Mouse (Mus musculus) gastrocnemius, postnatal 36 days (tissue): ENCODE measurements around the gene Gm49721. TPM values are rescaled to one million over a fixed set of nuclear protein-coding genes. Genes with fewer than 3 reads are reported as not detected.
"Not testable (repeated sequence)": the region's sequence is repeated elsewhere in the genome, so short reads cannot be mapped to it uniquely, and the experiment has no call there.

Source experiments
- DNase-seq, 2 experiments: peaks; one replicate each; pipeline ENCODE4 v3.0.0; 2022
- intact Hi-C: fragments of 180-260 bp; cut with DNase I; formaldehyde crosslinking; loops from one replicate; pipeline ENCODE4 v1.15.1; 2025
- total RNA-seq, 2 experiments: library from RNA; stranded (reverse); gene quantifications; 2 replicates each; pipeline ENCODE4 v1.2.3; 2021

Gm49721 gene
- total RNA-seq, 2 experiments from 2014 or later = not detected

DNA sequence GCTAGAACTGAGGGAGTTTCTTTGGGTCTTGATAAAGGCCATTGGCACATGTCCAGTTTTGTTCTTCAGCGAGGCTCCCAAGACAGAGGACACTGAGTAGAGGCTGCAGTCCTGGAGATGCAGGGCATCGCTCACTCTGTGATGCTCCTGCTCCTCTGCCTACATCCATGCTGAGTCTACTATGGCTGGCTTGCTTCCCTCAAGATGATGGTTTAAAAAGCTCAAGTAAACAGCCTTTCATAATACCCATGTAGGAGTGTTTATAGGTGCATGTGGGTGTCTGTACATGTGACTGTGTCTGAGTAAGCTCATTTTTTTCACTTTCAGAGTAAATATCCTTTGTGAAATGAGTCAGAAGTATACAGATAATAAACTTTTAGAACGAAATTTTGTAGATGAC, 3.7 kb upstream of the Gm49721 start:
- intact Hi-C loops = not testable (repeated sequence)

DNA sequence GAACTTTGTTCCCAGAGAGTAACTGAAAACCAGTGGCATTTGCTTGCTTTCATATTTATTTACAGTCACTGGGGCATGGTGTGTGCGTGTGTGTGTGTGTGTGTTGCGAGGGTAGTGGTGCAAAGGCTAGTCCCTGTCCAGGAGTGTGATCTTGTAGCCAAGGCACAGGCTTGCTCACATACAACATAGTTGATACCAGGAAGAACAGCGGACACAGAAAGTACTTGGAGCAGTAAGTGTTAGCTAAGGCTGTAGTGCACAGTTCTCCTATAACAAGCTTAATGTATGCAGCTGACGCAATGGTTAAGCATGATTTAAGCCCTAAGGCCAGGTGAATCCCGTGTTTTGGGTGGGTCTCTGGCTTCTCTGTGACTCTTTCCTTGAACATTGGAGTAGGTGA, 676 bp downstream of the Gm49721 start:
- intact Hi-C loops, DNase-seq: not testable (repeated sequence)

More for the DNA sequence above, 3.7 kb upstream of the Gm49721 start:
- DNase-seq = not testable (repeated sequence)

DNA sequence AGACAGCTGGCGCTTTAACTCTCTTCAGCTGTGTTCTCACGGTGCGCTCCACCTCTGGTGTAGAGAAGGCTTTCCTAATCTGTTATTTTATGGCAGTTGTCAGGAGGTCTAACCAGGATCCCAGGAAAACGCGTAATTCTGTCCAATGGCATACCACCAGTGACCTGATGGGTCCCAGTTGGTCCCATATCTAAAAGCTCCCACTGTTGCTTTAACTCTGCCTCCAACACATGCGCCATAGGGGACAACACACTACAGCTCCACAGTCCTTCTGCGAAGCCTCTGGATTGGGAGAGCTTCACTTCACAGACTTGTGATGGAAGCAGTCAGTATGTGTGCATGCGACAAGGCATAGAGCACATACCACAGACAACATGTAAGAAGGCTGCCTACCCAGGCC, 1.4 kb downstream of the Gm49721 start:
- intact Hi-C loops, DNase-seq: not testable (repeated sequence)

DNA sequence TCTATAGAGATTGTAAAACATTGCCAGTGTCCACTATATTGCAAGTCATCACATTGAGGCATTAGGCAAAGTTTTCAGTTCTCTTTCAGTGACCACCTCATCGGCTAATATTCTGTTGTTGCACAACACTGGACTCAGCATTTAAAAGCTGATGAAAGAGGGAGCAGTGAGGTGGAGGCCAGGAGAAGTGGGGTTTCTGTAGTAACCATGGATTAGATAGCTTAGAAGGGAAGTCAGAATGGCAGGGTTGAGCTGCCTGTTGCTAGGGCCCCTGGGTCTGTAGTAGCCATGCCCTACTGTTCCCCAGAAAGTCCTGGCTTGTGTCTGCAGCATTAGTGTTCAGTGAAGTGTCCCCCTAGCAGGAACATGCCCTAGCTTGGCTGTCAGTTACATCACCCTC, 7.4 kb downstream of the Gm49721 start:
- intact Hi-C loops, DNase-seq: not testable (repeated sequence)

DNA sequence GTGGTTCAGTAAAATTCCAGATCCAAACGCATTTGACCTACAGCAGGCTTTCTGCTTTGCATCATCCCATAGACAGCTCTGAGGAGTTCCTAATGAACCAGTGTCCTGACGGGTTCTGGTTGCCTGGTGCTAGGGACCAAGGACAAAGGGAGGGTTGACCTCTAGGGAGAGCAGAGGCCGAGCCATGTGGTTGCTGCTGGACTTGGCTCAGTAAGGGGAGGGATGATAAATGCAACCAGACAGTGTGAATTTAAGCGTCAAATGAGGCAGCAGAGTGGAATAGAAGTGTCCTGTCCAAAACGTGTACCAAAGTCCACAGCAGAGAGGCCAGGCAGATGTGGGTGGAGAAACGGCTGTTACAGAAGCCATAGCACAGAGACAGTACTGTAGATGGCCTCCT, 16.8 kb downstream of the Gm49721 start:
- intact Hi-C loops, DNase-seq: not testable (repeated sequence)

DNA sequence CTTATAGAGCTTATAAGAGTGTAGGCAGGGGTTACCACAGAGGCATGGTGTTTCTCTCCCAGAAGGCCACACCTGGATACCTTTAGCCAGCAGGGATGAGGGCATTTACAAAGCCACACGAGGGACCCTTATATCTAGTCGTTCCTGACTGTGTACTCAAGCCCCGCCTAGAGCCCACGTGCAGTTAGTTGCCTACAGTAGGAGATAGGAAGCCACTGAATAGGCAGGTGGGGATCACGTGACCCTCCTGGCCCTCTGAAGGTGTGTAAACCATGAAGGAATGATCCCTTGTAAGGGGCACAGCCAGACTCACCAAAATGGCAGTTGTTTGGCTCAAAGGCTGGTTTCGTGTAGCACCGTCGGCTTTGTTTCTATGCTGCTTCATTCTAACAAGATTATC, 18.1 kb downstream of the Gm49721 start:
- intact Hi-C loops, DNase-seq: not testable (repeated sequence)

DNA sequence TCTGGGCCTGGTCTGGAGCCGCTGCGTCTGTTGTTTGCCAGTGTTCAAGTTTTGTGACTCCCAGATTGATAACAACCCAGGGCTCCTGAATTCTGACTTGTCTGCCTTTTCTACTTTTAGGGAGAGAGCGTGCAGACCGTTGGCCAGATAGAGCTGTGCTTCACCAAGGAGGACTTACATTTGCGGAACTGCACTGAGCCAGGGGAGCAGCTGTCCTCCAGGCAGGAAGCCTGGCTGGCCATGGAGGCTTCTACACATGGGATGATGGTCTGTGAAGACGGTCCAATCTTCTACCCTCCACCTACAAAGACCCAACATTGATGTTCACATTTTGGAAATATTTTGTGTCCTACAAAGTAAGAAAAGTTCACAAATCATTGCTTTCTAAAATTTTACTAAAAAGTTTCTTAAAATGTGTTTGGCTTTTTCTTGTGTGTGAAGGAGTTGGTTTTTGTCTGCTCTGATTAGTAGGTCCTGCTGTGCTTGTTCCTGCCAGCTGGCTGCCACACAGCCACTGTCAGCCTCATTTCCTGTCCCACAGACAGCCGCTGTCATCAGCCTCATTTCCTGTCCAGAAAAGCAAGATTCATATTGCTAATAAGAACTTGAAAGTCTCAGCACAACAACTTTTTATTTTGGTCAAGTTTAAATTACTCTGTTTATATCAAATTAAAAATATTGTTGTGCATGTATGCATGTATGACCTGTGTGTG, 19.2 kb downstream of the Gm49721 start:
- intact Hi-C loops, DNase-seq: not testable (repeated sequence)

DNA sequence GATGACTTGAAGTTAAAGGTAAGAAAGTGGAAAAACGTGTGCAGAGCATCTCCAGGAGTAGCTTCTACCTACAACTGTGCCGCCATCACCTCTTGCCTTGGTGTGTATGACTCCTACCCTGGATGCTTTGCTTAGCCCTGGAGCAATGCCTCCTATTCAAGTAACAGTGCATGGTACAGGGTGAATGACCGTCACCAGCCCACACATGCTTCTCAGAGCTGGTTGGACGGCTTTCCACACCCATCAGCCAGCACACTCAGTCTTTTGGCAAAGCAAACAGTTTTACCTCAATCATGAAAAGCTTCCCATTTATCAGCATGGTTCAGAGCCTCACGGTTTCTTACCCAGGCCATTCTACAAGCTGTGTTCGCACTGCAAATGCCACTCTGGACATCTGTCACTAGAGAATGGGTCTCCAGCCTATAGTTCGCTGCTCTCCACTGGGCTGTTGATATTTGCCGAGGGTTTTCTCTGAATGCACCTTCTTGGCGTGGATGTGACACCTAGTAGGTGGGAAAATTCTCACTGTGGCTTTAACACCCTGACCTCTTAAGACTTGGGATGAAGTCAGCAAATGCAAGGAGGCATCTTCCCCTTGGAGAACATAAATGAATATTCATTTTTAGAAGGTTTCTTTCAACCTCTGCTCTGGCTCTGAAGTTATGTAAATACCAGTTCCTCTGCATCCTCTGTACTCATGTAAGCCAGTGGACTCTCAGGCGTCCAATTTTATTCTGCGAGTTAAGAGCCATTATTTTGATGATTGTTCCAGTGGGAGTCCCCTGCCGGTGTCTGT, 23.3 kb downstream of the Gm49721 start:
- DNase-seq, intact Hi-C loops: not testable (repeated sequence)

DNA sequence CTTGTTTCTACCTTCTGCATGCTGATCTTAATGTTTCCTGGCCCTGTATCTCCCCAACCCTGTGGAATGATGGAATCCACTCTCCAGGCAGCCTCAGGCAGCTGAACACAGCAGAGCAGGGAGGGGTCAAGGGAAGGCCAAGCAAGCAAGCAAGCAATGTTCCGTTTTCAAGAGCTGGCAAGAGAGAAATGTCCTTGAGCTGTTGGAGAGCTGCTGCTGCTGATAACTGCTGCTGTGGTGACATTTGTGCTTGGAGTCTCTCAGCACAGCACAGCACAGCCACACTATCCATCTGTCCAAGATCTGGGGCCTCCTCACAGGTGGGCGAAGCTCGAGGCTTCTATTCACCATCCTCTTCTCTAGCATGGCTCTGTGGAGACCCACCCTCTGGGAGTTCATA, 24.7 kb downstream of the Gm49721 start:
- DNase-seq, intact Hi-C loops: not testable (repeated sequence)

DNA sequence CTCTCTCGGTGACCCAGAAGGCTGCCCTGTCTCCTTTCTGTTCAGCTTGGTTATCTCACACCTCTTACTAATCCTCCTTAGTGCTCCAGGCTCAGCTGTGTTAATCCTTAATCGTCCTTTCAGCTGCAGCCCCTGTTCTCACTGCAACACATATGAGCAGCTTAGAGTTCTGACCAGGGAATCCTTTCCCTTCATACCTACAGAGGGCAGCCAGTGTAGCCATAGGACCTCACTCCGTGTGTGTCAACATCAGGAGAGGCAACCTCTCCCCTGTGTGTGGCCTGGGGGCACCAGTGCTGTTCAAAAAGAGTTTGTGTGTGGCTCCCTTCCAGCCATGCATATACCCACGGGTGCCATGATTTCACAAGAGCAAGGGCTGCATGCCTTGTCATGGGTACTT, 26.9 kb downstream of the Gm49721 start:
- DNase-seq, intact Hi-C loops: not testable (repeated sequence)

DNA sequence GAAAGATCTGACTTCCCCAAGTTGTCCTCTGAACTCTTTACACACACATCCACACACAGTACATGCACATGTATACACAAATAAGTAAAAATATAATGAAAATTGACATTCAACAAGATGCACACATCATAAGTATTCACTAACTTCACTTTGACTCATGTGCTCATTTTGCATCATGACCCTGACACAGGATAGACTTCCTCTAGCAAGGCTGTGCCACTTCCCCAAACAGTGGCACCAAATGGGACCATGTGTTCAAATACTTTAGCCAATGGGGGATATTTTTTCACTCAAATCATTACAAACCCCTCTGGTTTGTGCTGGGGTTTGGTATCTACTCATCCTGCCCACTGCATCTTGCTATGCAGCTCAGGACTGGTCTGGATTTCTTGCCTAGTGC, 30.2 kb downstream of the Gm49721 start:
- intact Hi-C loops, DNase-seq: not testable (repeated sequence)

DNA sequence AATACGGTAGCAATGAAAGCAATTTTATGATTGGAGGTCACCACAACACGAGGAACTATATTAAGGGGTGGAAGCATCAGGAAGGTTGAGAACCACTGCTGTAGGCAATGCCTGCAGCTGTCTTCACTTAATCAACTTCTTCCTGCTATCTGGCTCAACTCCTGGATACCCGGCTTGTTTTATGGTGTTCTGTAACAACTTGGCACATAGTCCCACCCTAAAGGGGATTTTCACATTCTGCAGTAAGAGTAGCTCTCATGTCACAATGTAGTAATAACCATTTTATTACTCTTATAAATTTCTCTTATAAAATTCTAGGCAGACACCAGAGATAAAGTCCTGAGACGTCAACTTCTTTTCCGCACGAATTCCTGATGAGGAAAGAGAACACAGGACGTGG, 30.7 kb downstream of the Gm49721 start:
- DNase-seq, intact Hi-C loops: not testable (repeated sequence)

DNA sequence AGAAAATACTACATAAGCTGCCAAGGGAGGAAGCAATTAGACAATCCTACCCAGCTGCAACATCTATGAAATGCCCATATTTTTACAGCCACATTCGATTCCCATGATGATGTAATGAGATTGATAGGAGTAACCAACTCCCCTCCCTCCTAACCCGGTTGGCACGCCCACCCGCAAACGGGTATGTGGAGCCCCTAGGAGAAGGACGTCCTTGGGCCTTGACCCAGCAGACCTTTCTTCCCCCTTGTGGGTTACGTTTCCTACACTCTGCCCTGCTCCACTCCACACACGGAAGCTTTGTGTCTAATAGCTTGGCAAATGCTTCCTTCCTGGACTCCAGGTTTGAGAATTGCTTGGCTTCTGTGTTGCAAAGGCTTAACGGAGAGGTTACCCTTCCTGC, 31.2 kb downstream of the Gm49721 start:
- DNase-seq, intact Hi-C loops: not testable (repeated sequence)

DNA sequence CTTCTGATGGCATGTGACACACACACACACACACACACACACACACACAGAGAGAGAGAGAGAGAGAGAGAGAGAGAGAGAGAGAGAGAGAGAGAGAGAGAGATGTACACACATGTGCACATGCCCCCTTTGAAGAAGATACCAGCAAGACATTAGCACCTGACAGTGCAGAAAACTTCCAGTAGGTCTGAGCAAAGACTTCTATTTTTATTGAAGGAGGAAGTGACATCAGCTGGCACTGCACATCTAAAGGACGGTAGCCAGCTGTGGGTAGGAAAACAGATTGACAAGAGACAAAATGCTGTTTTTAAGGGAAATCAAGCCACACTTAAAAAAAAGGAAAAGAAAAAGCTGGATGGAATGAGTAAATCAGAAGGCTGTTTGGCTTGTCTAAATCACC, 35.5 kb downstream of the Gm49721 start:
- intact Hi-C loops, DNase-seq: not testable (repeated sequence)

DNA sequence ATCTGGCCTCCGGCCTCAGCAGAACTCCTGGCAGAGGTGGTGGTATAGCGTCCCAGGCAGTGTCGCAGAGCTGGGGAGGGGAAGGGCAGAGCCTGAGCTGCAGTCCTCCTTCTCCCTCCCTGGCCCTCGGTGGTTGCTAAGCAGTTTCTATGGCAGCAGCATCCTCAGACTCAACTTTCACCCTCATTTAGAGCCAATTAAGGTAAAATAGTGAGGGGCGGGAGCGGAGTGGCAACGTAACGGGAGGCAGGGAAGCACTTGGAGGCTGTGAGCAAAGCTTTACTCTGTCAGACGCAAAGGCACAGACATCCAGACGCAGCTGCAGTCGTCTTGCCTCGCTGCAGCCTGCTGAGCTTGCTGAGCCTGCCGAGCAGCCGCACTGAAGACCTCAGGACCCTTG, 46.6 kb downstream of the Gm49721 start, which contains the start of gene Gm1604a:
Gene Gm1604a (plus strand): TSS at position 312 of the 400 bp plus-strand sequence.
- intact Hi-C loops, DNase-seq: not testable (repeated sequence)

DNA sequence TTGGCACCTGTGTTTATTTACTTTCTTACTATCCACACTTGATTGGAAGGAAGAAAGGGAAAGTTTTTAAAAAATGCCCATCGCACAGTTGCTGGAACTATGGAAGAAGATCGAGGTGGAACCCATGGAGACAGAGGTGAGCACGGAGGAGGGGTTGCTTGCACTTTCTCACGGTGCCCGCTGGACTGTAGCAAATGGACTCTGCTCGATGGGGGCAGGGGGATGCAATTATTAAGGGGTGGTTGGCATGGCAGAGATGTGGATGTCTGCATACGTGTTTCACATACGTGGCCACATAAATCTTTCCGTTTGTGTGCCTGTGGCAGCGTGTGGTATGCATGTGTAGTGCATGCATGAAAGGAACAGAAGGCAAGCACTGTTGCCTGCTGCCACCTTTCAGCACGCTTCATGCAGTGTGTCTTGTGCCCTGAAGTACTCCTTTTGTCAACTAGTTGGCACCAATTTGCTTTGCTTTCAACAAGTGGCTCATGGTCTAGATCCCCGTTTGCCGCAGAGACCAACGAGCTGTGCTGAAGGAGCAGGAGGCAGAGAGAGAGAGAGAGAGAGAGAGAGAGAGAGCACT, 47.2 kb downstream of the Gm49721 start:
- intact Hi-C loops, DNase-seq: not testable (repeated sequence)

DNA sequence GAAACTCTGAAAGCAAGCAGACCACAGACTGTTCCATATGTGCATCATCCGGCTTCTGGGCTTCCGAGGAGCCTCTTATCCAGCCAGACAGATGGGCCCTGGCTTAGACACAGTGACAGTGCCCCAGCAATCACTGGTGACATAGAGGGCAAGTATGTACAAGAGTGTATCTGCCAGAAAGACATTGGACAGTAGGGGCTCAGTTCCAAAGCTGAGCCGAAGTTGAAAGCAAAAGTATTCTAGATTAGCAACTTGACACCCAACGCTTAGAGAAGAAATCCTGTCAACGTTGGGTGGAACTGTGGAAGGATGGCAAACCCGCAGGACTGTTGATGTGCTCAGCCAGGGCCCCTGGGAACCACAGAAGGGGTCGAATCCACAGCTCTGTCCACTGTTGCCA, 51.5 kb downstream of the Gm49721 start:
- DNase-seq, intact Hi-C loops: not testable (repeated sequence)

DNA sequence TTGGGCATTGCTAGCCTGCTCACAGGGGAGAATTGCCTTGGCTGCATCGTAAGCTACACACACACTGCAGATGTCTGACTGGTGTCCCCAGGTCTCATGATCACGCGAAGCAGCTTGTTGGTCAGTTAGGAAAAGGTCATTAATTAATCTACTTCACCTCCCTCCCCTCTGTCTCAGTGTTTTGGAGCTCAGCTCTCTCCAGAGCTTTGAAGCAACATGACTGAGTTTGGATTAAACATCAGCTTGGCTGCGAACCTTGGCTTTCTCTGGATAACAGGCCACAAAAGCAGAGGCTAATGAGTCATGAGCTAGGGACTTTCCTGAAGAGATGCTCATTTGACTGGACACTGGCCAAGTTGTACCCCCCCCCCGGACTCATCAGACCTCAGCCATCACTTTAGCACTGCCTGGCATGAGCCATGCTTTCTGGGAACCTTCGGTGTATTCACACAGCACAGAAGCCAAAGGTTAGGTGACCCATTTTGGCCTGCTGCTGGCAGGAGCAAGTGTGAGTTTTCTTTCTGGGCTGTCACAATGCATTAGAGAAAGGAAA, 52.0 kb downstream of the Gm49721 start:
- intact Hi-C loops, DNase-seq: not testable (repeated sequence)

DNA sequence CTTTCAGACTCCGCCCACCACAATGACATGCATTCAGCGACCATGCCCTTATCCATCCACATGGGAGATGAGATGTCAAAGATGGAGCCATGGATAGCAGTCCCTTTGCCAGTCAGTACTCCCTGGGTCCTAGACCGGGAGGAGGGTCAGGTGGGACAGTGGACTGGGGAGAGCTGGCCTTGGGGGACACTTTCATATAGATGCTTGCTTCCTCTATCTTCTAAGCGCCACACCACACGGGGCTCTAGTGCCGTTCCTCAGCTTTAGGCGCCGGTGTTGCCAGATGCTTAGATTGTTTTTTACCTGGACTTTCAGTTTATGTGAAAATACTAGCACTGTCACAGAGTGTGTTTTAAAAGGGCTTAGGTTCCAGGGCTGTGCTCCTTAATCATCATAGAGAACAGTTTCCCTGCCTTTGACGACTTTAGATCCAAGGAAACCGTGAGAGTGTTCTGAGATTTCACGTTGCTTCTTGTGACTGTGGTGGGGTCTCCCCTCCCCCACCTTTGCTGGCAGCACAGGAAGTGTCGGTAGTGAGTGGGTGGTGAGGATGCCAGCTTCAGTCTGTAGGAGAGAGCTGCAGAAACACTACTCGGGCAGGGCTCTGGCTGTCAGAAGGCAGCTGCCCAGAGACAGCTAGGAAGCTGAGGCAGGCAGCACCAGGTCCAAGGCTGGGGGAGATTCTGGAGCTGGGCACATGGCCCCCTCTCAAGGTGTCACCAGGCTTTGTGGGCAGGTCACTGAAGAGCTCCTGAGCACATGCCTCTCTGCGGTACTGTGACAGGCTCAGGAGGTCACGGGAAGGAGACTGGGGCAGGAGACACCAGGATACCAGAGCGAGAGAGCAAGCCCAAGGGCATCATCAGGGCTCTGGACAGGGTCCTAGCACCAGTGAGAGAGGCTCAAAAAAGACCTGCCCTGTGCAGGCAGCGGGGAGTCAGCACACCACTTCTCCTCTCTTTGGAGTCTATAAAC, 54.8 kb downstream of the Gm49721 start:
- DNase-seq, intact Hi-C loops: not testable (repeated sequence)
